Mouse (Mus musculus): ENCODE measurements at regions not wholly inside any gene's neighbourhood (a gene's known extent, or its start where the extent isn't known, plus 50 kb on each side); places are given as distances from the start of the nearest gene placed in this dataset.

GRCm38 (mm10) chr16:12901996-12902319, 207.5 kb upstream of the Ercc4 start:
- TF ChIP-seq CTCF (IDR thresholded peaks at IDR 0.05; ENCODE audit: low read depth) = no peak
- TF ChIP-seq EP300 (optimal IDR thresholded peaks at IDR 0.05) = no peak
- Histone ChIP-seq H3K27ac (replicated peaks) (no peak overlapping the region), H3K4me2 (replicated peaks; ENCODE audit: low read depth) (no peak overlapping the region), H3K27me3 (ENCODE audit: control insufficient read depth, insufficient read depth, low read length) (no peaks in the 10 kb centered on the region), H3K4me1 (replicated peaks; ENCODE audit: control insufficient read depth, insufficient read depth) (no peaks in the 10 kb centered on the region), H3K36me3 (ENCODE audit: control insufficient read depth, insufficient read depth, low read length) (no peaks in the 10 kb centered on the region), H3K9ac (ENCODE audit: low read length) (no peak overlapping the region), H3K4me3 (ENCODE audit: low read depth, low read length) (no peak overlapping the region), H3K9me3 (ENCODE audit: control insufficient read depth, low read length) (no peaks in the 10 kb centered on the region)
- no peak for DNase-seq (ENCODE audit: low spot score)
- ATAC-seq (ENCODE audit: low FRiP score, low TSS enrichment) = no peak

GRCm38 (mm10) chr16:12903161-12903560, 206.3 kb upstream of the Ercc4 start:
- H3K36me3 ChIP-seq (ENCODE audit: control insufficient read depth, insufficient read depth, low read length) = no peaks in the 10 kb centered on the region
- no peak overlapping the region for H3K4me3 ChIP-seq (ENCODE audit: low read depth, low read length)
- H3K27me3 ChIP-seq (ENCODE audit: control insufficient read depth, insufficient read depth, low read length) = no peaks in the 10 kb centered on the region
- no peaks in the 10 kb centered on the region for H3K4me1 ChIP-seq (replicated peaks; ENCODE audit: control insufficient read depth, insufficient read depth)
- H3K27ac ChIP-seq (replicated peaks) = no peak overlapping the region
- no peak overlapping the region for H3K9ac ChIP-seq (ENCODE audit: low read length)
- 83% methylated on average over 2 of the region's 2 CpGs for WGBS
- ATAC-seq (ENCODE audit: low FRiP score, low TSS enrichment) (no peak), DNase-seq (ENCODE audit: low spot score) (no peak)
- no peak overlapping the region for H3K4me2 ChIP-seq (replicated peaks; ENCODE audit: low read depth)
- TF ChIP-seq CTCF (IDR thresholded peaks at IDR 0.05; ENCODE audit: low read depth) (no peak), EP300 (optimal IDR thresholded peaks at IDR 0.05) (no peak)
- no peaks in the 10 kb centered on the region for H3K9me3 ChIP-seq (ENCODE audit: control insufficient read depth, low read length)

- 57% methylated on average over 1 of the region's 1 CpGs for WGBS
- Histone ChIP-seq H3K36me3 (ENCODE audit: control insufficient read depth, insufficient read depth, low read length) (no peaks in the 10 kb centered on the region), H3K4me2 (replicated peaks; ENCODE audit: low read depth) (no peak overlapping the region), H3K27me3 (ENCODE audit: control insufficient read depth, insufficient read depth, low read length) (no peaks in the 10 kb centered on the region), H3K27ac (replicated peaks) (no peak overlapping the region), H3K9ac (ENCODE audit: low read length) (no peak overlapping the region), H3K9me3 (ENCODE audit: control insufficient read depth, low read length) (no peaks in the 10 kb centered on the region), H3K4me3 (ENCODE audit: low read depth, low read length) (no peak overlapping the region), H3K4me1 (replicated peaks; ENCODE audit: control insufficient read depth, insufficient read depth) (no peaks in the 10 kb centered on the region)
- ATAC-seq (ENCODE audit: low FRiP score, low TSS enrichment) (no peak), DNase-seq (ENCODE audit: low spot score) (no peak)
- TF ChIP-seq EP300 (optimal IDR thresholded peaks at IDR 0.05) (no peak), CTCF (IDR thresholded peaks at IDR 0.05; ENCODE audit: low read depth) (peak; percentile 10; the same call in 1 of the 2 replicates)
These were observed 204.5 kb upstream of the Ercc4 start for GRCm38 (mm10) chr16:12904937-12905336.

- ATAC-seq (ENCODE audit: low FRiP score, low TSS enrichment) (no peak), DNase-seq (ENCODE audit: low spot score) (no peak)
- Histone ChIP-seq H3K27ac (replicated peaks) (no peak overlapping the region), H3K4me1 (replicated peaks; ENCODE audit: control insufficient read depth, insufficient read depth) (no peaks in the 10 kb centered on the region), H3K36me3 (ENCODE audit: control insufficient read depth, insufficient read depth, low read length) (no peaks in the 10 kb centered on the region), H3K27me3 (ENCODE audit: control insufficient read depth, insufficient read depth, low read length) (no peaks in the 10 kb centered on the region), H3K4me2 (replicated peaks; ENCODE audit: low read depth) (no peak overlapping the region), H3K9ac (ENCODE audit: low read length) (no peak overlapping the region), H3K9me3 (ENCODE audit: control insufficient read depth, low read length) (no peaks in the 10 kb centered on the region), H3K4me3 (ENCODE audit: low read depth, low read length) (no peak overlapping the region)
- WGBS = 86% methylated on average over 6 of the region's 6 CpGs
- TF ChIP-seq EP300 (optimal IDR thresholded peaks at IDR 0.05) (no peak), CTCF (IDR thresholded peaks at IDR 0.05; ENCODE audit: low read depth) (no peak)
These were observed 184.8 kb upstream of the Ercc4 start for GRCm38 (mm10) chr16:12924668-12925067.

- no peak overlapping the region for H3K9ac ChIP-seq (ENCODE audit: low read length)
- TF ChIP-seq EP300 (optimal IDR thresholded peaks at IDR 0.05) (no peak), CTCF (IDR thresholded peaks at IDR 0.05; ENCODE audit: low read depth) (no peak)
- H3K9me3 ChIP-seq (ENCODE audit: control insufficient read depth, low read length) = no peaks in the 10 kb centered on the region
- no peaks in the 10 kb centered on the region for H3K27me3 ChIP-seq (ENCODE audit: control insufficient read depth, insufficient read depth, low read length)
- 69% methylated on average over 9 of the region's 9 CpGs for WGBS
- H3K4me1 ChIP-seq (replicated peaks; ENCODE audit: control insufficient read depth, insufficient read depth) = no peaks in the 10 kb centered on the region
- H3K4me3 ChIP-seq (ENCODE audit: low read depth, low read length) = no peak overlapping the region
- H3K4me2 ChIP-seq (replicated peaks; ENCODE audit: low read depth) = no peak overlapping the region
- no peak for DNase-seq (ENCODE audit: low spot score)
- no peaks in the 10 kb centered on the region for H3K36me3 ChIP-seq (ENCODE audit: control insufficient read depth, insufficient read depth, low read length)
- ATAC-seq (ENCODE audit: low FRiP score, low TSS enrichment) = no peak
- H3K27ac ChIP-seq (replicated peaks) = no peak overlapping the region
These were observed 183.6 kb upstream of the Ercc4 start for GRCm38 (mm10) chr16:12925931-12926330.

GRCm38 (mm10) chr16:12931111-12931510, 178.4 kb upstream of the Ercc4 start:
- no peaks in the 10 kb centered on the region for H3K9me3 ChIP-seq (ENCODE audit: control insufficient read depth, low read length)
- ATAC-seq (ENCODE audit: low FRiP score, low TSS enrichment) (no peak), DNase-seq (ENCODE audit: low spot score) (no peak)
- TF ChIP-seq EP300 (optimal IDR thresholded peaks at IDR 0.05) (no peak), CTCF (IDR thresholded peaks at IDR 0.05; ENCODE audit: low read depth) (no peak)
- H3K27me3 ChIP-seq (ENCODE audit: control insufficient read depth, insufficient read depth, low read length) = no peaks in the 10 kb centered on the region
- H3K9ac ChIP-seq (ENCODE audit: low read length) = no peak overlapping the region
- H3K4me3 ChIP-seq (ENCODE audit: low read depth, low read length) = no peak overlapping the region
- no peaks in the 10 kb centered on the region for H3K4me1 ChIP-seq (replicated peaks; ENCODE audit: control insufficient read depth, insufficient read depth)
- no peak overlapping the region for H3K27ac ChIP-seq (replicated peaks)
- no peak overlapping the region for H3K4me2 ChIP-seq (replicated peaks; ENCODE audit: low read depth)
- WGBS = 73% methylated on average over 6 of the region's 6 CpGs
- H3K36me3 ChIP-seq (ENCODE audit: control insufficient read depth, insufficient read depth, low read length) = no peaks in the 10 kb centered on the region
